14 mouse cellular contexts compared by ENCODE assay signal in genomic region chr13:13637577-13637976, GRCm38 (mm10).
"Had no signal": no experiment of that assay in that cellular context is flagged by ENCODE, and none has a peak within 500 bp of the region (broad histone marks: within the 10 kb centered on the region; RNA-seq: fewer than 3 reads in every experiment).

No protein-coding gene starts in this region.

- DNase-seq: kidney, adult 9 months; kidney, postnatal 25 days; liver, embryonic 13.5 days; lung, adult 2 months; lung, postnatal 14 days; lung, postnatal 4 days; retina, postnatal 1 day; right cerebral cortex, postnatal 25 days; spleen, adult 18-20 months; thymus, postnatal 36 days had no signal

- H3K4me1 ChIP-seq: liver, embryonic 13.5 days; midbrain, embryonic 15.5 days; stomach, embryonic 15.5 days had no signal

- H3K9ac ChIP-seq: liver, embryonic 13.5 days; midbrain, embryonic 12.5 days; midbrain, embryonic 15.5 days; neural tube, embryonic 13.5 days; stomach, embryonic 15.5 days had no signal

- H3K27me3 ChIP-seq: liver, embryonic 13.5 days; midbrain, embryonic 12.5 days; midbrain, embryonic 15.5 days; neural tube, embryonic 13.5 days; stomach, embryonic 15.5 days had no signal

- ATAC-seq: midbrain, embryonic 15.5 days had no signal

- H3K4me2 ChIP-seq: liver, embryonic 13.5 days; midbrain, embryonic 12.5 days; midbrain, embryonic 15.5 days; neural tube, embryonic 13.5 days; stomach, embryonic 15.5 days had no signal

- H3K36me3 ChIP-seq: midbrain, embryonic 12.5 days; midbrain, embryonic 15.5 days; stomach, embryonic 15.5 days had no signal

- H3K9me3 ChIP-seq: liver, embryonic 13.5 days; midbrain, embryonic 12.5 days; midbrain, embryonic 15.5 days; neural tube, embryonic 13.5 days; stomach, embryonic 15.5 days had no signal

- H3K27ac ChIP-seq: liver, embryonic 13.5 days; midbrain, embryonic 12.5 days; midbrain, embryonic 15.5 days; neural tube, embryonic 13.5 days; stomach, embryonic 15.5 days had no signal

- H3K4me3 ChIP-seq: liver, embryonic 13.5 days; midbrain, embryonic 12.5 days; midbrain, embryonic 15.5 days; neural tube, embryonic 13.5 days; stomach, embryonic 15.5 days had no signal
